Mouse (Mus musculus): Measurements from ENCODE around the gene Nfe2. TPM values are rescaled to one million over a fixed set of nuclear protein-coding genes. Genes with fewer than 3 reads are reported as not detected.

Nfe2 gene
- polyA plus RNA-seq, 2 experiments, result 175 to 178 TPM

DNA sequence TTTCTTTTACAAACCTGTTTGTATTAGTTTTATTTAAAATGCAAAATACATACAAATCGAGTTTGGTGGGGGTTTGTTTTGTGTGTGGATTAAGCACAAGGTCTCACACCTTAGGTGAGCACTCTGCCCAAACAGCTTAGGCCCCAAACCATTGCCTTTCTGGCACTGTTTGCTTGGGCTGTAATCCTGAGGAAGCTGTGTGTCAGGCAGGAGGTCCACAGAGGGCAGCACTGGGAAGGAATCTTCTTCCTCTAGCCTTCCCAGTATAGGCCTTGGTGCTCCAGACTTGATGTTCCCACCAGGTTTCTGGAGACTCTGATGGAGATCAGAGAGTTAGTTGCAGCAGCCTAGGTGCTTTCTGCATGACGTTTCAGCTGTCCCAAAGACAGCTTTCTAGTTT, 26.4 kb upstream of the Nfe2 start:
- H3K9ac ChIP-seq (replicated peaks), result no peak overlapping the region
- H3K4me3 ChIP-seq (ENCODE audit: insufficient read depth in 1 of 2, low read depth in 2 of 2, low read length in 2 of 2), result no peak overlapping the region
- 41% methylated on average over 2 of the region's 2 CpGs for WGBS (ENCODE audit: insufficient replicate concordance)
- no peak overlapping the region for H3K27ac ChIP-seq
- H3K4me1 ChIP-seq (replicated peaks; ENCODE audit: control insufficient read depth in 2 of 2, insufficient read depth in 2 of 2, low read length in 1 of 2), result peaks cover 14 to 25% of the 10 kb centered on the region in 2 experiments
- DNase-seq (ENCODE audit: low read depth in 3 of 3, low spot score in 3 of 3) (no peak), ATAC-seq (ENCODE audit: insufficient read depth) (no peak)
- TF ChIP-seq EP300 (IDR thresholded peaks at IDR 0.05; ENCODE audit: low read depth) (no peak), CTCF (IDR thresholded peaks at IDR 0.05; ENCODE audit: low read depth) (peak; percentile 23; the same call in 1 of the 2 replicates)
- H3K4me2 ChIP-seq (ENCODE audit: low read depth), result no peak overlapping the region
- no peaks in the 10 kb centered on the region for H3K9me3 ChIP-seq (ENCODE audit: control insufficient read depth, low read length)
- no peaks in the 10 kb centered on the region for H3K27me3 ChIP-seq (ENCODE audit: control insufficient read depth, insufficient read depth, low read length)
- peaks cover 17% of the 10 kb centered on the region for H3K36me3 ChIP-seq (replicated peaks; ENCODE audit: control insufficient read depth, insufficient read depth, low read depth)

DNA sequence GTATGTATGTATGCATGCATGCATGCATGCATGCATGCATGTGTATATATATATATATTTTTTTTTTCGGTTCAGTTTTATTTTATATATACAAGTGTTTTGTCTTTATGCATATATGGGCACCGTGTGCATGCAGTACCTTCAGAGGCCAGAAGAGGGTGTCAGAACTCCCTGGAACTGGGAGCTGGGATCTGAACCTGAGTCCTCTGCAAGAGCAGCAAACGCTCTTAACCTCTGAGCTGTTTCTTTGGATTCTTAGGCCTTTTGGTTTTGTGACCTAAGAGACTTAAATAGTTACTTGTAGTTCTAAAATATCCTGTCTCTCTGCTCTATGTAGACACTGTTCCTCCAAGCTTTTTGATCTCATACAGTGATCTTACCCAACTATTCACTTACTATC, 25.9 kb upstream of the Nfe2 start:
- WGBS (ENCODE audit: insufficient replicate concordance), result 64% methylated on average over 3 of the region's 3 CpGs
- DNase-seq (ENCODE audit: low read depth in 3 of 3, low spot score in 3 of 3) (no peak), ATAC-seq (ENCODE audit: insufficient read depth) (no peak)
- H3K4me2 ChIP-seq (ENCODE audit: low read depth), result no peak overlapping the region
- no peaks in the 10 kb centered on the region for H3K9me3 ChIP-seq (ENCODE audit: control insufficient read depth, low read length)
- no peak for TF ChIP-seq EP300 (IDR thresholded peaks at IDR 0.05; ENCODE audit: low read depth)
- TF ChIP-seq CTCF (IDR thresholded peaks at IDR 0.05; ENCODE audit: low read depth), result peak; percentile 74
- H3K9ac ChIP-seq (replicated peaks), result no peak overlapping the region
- no peaks in the 10 kb centered on the region for H3K27me3 ChIP-seq (ENCODE audit: control insufficient read depth, insufficient read depth, low read length)
- peaks cover 14 to 28% of the 10 kb centered on the region in 2 experiments for H3K4me1 ChIP-seq (replicated peaks; ENCODE audit: control insufficient read depth in 2 of 2, insufficient read depth in 2 of 2, low read length in 1 of 2)
- no peak overlapping the region for H3K4me3 ChIP-seq (ENCODE audit: insufficient read depth in 1 of 2, low read depth in 2 of 2, low read length in 2 of 2)
- H3K27ac ChIP-seq, result no peak overlapping the region
- H3K36me3 ChIP-seq (replicated peaks; ENCODE audit: control insufficient read depth, insufficient read depth, low read depth), result peaks cover 12% of the 10 kb centered on the region

DNA sequence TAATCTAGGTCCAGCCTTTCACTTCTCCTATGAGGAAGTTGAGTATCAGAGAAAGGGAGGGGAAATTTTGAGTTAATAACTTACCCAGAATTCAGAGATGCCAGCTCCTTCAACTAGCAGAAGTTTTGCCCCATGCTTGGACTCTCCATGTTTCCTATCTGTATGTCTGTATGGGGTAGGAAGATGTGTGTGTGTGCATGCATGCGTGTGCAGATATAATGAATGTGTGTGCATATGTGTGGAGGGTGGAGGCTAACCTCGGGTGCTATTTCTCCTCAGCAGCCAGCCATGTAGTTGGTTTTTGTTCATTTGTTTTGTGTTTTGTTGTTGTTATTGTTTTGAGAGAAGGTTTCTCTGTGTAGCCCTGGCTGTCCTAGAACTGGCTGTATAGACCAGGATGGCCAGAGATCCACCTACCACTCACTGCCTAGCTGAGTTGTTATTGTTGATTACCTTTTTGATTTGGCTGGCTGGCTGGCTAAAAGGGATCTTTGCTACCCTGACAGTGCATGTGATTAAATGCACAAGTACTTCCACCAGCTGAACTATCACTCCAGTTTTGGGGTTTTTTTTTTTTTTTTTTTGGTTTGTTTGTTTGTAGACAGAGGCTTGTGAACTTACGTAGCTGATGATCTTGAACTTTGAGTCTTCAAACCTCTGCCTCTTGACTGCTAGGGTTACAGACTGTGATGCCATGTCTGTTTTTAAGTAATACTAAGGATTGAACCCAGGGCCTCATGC, 23.4 kb upstream of the Nfe2 start:
- H3K4me2 ChIP-seq (ENCODE audit: low read depth), result no peak overlapping the region
- H3K9ac ChIP-seq (replicated peaks), result peak overlapping the region; percentile 20
- H3K36me3 ChIP-seq (replicated peaks; ENCODE audit: control insufficient read depth, insufficient read depth, low read depth), result peaks cover 4% of the 10 kb centered on the region
- H3K4me1 ChIP-seq (replicated peaks; ENCODE audit: control insufficient read depth in 2 of 2, insufficient read depth in 2 of 2, low read length in 1 of 2), result peaks cover 14 to 40% of the 10 kb centered on the region in 2 experiments
- 75% methylated on average over 3 of the region's 3 CpGs for WGBS (ENCODE audit: insufficient replicate concordance)
- no peaks in the 10 kb centered on the region for H3K27me3 ChIP-seq (ENCODE audit: control insufficient read depth, insufficient read depth, low read length)
- DNase-seq (ENCODE audit: low read depth in 3 of 3, low spot score in 3 of 3) (no peak), ATAC-seq (ENCODE audit: insufficient read depth) (no peak)
- no peaks in the 10 kb centered on the region for H3K9me3 ChIP-seq (ENCODE audit: control insufficient read depth, low read length)
- peak overlapping the region; percentile 62 for H3K27ac ChIP-seq
- TF ChIP-seq EP300 (IDR thresholded peaks at IDR 0.05; ENCODE audit: low read depth), result no peak
- TF ChIP-seq CTCF (IDR thresholded peaks at IDR 0.05; ENCODE audit: low read depth), result no peak
- no peak overlapping the region for H3K4me3 ChIP-seq (ENCODE audit: insufficient read depth in 1 of 2, low read depth in 2 of 2, low read length in 2 of 2)

DNA sequence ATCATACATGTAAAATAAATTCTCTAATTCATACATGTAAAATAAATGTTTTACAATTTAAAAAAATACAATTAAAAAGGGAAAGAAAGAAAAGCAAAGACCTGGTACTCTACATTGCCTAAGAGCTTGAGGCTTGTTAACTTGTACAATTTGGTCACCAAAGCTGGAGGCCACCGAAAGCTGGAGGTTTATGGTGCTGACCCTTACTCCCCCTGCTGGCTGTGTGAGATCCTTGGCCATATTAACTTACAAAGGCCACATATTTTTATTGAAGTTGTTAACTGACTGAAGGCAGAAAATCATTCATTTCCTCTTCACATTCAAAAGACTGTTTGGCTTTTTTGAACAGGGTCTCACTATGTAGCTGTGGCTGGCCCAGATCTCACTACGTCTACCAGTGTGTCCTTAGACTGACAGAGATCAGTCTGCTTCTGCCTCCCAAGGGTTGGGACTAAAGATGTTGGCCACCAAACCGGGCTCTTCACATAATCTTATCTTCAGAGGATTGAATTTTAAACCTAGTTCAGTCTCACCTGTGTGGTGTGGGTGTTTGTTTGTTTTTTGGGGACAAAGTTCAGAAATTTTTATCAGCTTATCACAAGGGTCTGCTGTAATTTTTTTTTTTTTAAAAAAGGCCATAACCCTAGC, 22.7 kb upstream of the Nfe2 start:
- DNase-seq (ENCODE audit: low read depth in 3 of 3, low spot score in 3 of 3) (peak; percentile 61 to 62 (median 62)), ATAC-seq (ENCODE audit: insufficient read depth) (peak; percentile 61; the same call in 1 of the 2 replicates)
- WGBS (ENCODE audit: insufficient replicate concordance), result 27% methylated on average over 3 of the region's 3 CpGs
- no peaks in the 10 kb centered on the region for H3K27me3 ChIP-seq (ENCODE audit: control insufficient read depth, insufficient read depth, low read length)
- peaks cover 14 to 40% of the 10 kb centered on the region in 2 experiments for H3K4me1 ChIP-seq (replicated peaks; ENCODE audit: control insufficient read depth in 2 of 2, insufficient read depth in 2 of 2, low read length in 1 of 2)
- TF ChIP-seq CTCF (IDR thresholded peaks at IDR 0.05; ENCODE audit: low read depth) (peak; percentile 83), EP300 (IDR thresholded peaks at IDR 0.05; ENCODE audit: low read depth) (no peak)
- peaks cover 5% of the 10 kb centered on the region; the same call in 1 of the 2 replicates for H3K36me3 ChIP-seq (replicated peaks; ENCODE audit: control insufficient read depth, insufficient read depth, low read depth)
- no peaks in the 10 kb centered on the region for H3K9me3 ChIP-seq (ENCODE audit: control insufficient read depth, low read length)
- peak overlapping the region; percentile 62 for H3K27ac ChIP-seq
- peak overlapping the region; percentile 41 for H3K4me2 ChIP-seq (ENCODE audit: low read depth)
- peak overlapping the region; percentile 20 for H3K9ac ChIP-seq (replicated peaks)
- H3K4me3 ChIP-seq (ENCODE audit: insufficient read depth in 1 of 2, low read depth in 2 of 2, low read length in 2 of 2), result no peak overlapping the region

DNA sequence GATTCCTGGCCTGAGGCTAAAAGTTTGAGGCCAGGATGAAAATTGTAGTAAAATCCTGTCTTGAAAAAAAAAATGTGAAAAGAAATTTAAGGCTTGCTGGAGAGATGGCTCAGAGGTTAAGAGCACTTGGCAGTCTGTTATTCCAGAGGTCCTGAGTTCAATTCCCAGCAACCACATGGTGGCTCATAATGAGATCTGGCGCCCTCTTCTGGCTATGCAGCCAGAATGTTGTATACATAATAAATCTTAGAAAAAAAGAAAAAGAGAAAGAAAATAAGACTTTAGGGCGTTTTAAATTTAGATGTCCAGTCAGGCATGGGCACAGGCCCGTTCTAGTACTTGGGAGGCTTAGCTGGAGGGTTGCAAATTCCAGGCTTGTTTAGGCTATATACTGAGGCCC, 21.5 kb upstream of the Nfe2 start:
- Histone ChIP-seq H3K9me3 (ENCODE audit: control insufficient read depth, low read length) (no peaks in the 10 kb centered on the region), H3K4me1 (replicated peaks; ENCODE audit: control insufficient read depth in 2 of 2, insufficient read depth in 2 of 2, low read length in 1 of 2) (peaks cover 17 to 35% of the 10 kb centered on the region in 2 experiments), H3K27ac (peak overlapping the region; percentile 46), H3K9ac (replicated peaks) (no peak overlapping the region), H3K4me3 (ENCODE audit: insufficient read depth in 1 of 2, low read depth in 2 of 2, low read length in 2 of 2) (no peak overlapping the region), H3K27me3 (ENCODE audit: control insufficient read depth, insufficient read depth, low read length) (no peaks in the 10 kb centered on the region), H3K36me3 (replicated peaks; ENCODE audit: control insufficient read depth, insufficient read depth, low read depth) (peaks cover 5% of the 10 kb centered on the region; the same call in 1 of the 2 replicates), H3K4me2 (ENCODE audit: low read depth) (peak overlapping the region; percentile 41; the same call in 1 of the 2 replicates)
- peak in 1 of 3 experiments; percentile 46 for DNase-seq (ENCODE audit: low read depth in 3 of 3, low spot score in 3 of 3)
- no peak for TF ChIP-seq EP300 (IDR thresholded peaks at IDR 0.05; ENCODE audit: low read depth)
- TF ChIP-seq CTCF (IDR thresholded peaks at IDR 0.05; ENCODE audit: low read depth), result peak; percentile 73
- no peak for ATAC-seq (ENCODE audit: insufficient read depth)
- WGBS (ENCODE audit: insufficient replicate concordance), result 46% methylated on average over 3 of the region's 3 CpGs

Measured in liver, embryonic 14.5 days (tissue).